Mouse (Mus musculus) layer of hippocampus, postnatal 25 days (tissue): ENCODE results near the gene Neu1. TPM values are rescaled to one million over a fixed set of nuclear protein-coding genes. Genes with fewer than 3 reads are reported as not detected.

Experiments used
- DNase-seq, 2 experiments: peaks; one replicate each; pipeline ENCODE4 v3.0.0; 2022; ENCODE audit warnings: mixed read lengths in 2 of 2, low spot score in 1 of 2; ENCODE audit errors: extremely low spot score in 1 of 2
- total RNA-seq, 2 experiments: library from RNA; stranded (reverse); gene quantifications; 2 replicates each; pipeline ENCODE4 v1.2.3; 2021

Gene Neu1
- 10 to 100 TPM; 37.2 to 37.4 TPM for total RNA-seq

- DNase-seq, result peak; percentile 90 to 95
Measured at GRCm38 (mm10) chr17:34931061-34931734, at the start of gene Neu1. Gene Neu1 (plus strand): TSS chr17:34931253.

- DNase-seq, result no peak
Measured at GRCm38 (mm10) chr17:34881683-34882310, 49.3 kb upstream of the Neu1 start, which contains the start of gene Gm20547. Gene Gm20547 (minus strand): TSS chr17:34882042.

DNA sequence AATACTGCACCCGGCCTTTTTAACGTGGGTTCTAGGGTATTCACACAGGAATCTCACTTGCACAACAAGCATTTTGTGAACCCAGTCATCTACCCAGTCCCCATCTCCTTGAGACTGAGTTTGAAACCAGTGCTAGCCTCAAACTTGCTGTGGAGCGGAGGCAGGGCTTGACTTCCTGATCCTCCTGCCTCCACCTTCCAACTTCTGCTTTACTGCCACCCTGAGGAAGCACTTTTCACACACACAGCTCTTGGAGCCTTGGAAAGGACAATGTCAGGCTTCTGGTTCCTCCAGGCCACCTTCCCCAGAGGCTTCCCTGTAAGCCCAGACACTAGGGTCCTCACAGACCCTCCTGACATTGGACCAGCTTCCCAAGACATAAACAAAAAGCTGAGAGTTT, 47.7 kb upstream of the Neu1 start:
- DNase-seq, result no peak

GRCm38 (mm10) chr17:34884704-34885103, 46.3 kb upstream of the Neu1 start:
- DNase-seq, result no peak

DNA sequence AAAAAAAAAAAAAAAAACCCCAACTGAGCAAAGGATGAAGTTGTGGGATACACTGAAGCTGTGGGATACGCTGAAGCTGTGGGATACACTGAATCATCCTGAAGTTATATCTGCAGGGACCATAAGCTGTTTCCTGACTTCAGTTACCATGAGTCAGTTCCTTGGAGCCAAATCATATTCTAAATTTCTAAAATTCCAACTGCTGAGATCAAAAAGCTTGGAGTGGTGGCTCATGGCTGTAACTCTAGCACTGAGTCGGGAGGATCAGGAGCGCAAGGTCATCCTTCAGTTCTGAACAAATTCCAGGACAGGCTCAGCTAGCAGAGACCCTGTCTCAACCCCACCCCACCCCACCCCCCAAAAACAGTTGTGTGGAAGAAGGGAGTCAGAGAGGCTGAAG, 45.4 kb upstream of the Neu1 start:
- DNase-seq, result no peak

- no peak for DNase-seq
Measured at GRCm38 (mm10) chr17:34887942-34888341, 43.1 kb upstream of the Neu1 start.

- no peak for DNase-seq
Measured at GRCm38 (mm10) chr17:34890074-34890743, 40.8 kb upstream of the Neu1 start.

GRCm38 (mm10) chr17:34891377-34891776, 39.7 kb upstream of the Neu1 start:
- DNase-seq, result no peak

- DNase-seq, result no peak
Measured at GRCm38 (mm10) chr17:34893072-34893824, 37.8 kb upstream of the Neu1 start.

- peak; percentile 87 to 90 for DNase-seq
Measured at GRCm38 (mm10) chr17:34894074-34894597, 36.9 kb upstream of the Neu1 start.

- DNase-seq, result peak in 1 of 2 experiments; percentile 39
Measured at GRCm38 (mm10) chr17:34894801-34895530, 36.1 kb upstream of the Neu1 start.

GRCm38 (mm10) chr17:34895724-34896123, 35.3 kb upstream of the Neu1 start:
- DNase-seq, result no peak

DNA sequence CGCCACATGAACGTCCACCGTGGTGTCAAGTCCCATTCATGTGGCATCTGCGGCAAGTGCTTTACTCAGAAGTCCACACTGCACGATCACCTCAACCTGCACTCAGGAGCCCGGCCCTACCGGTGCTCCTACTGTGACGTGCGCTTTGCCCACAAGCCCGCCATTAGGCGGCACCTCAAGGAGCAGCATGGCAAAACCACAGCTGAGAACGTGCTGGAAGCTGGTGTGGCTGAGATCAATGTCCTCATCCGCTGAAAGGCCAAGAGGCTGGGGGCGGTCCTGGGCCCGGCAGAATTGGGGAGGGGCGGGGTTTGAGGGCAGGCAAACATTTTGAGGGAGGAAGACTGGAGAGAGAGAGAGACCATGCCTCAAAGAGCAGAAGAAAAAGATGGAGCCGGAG, 34.7 kb upstream of the Neu1 start:
- DNase-seq, result no peak

DNA sequence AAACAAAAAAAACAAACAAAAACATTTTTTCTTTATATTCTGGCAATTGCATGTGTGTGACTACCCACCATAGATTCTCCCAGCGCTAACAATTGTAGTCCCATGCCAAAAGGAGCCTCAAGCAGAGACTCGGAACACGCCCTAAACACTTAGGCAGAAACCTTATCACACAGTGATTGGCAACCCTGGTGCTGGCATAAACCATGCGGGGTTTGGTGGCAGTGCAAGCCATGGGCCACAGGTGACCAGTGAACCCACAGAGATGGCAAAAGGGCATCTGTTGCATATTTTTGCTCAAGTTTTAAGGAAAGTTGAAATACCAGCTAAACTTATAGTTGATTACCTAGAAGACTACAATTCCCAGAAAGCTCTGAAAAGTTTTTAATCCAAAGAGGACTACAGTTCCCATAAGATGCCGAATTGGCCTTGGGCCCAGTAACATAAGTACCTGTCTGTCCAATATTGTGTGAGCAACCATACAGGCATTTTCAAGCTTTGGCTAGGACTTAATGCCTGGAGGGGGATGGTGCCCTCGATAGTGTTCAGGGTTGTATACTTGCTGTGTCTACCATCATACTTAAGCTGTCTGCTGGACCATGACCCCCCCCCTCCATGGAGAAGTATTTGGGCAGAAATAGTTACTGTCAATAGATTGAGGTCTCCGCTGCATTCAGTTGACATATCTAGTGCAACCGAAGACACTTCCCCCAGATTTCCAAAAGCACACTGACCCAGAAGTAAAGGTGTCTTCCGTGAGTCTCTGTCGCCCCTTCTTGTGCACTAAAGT, 33.5 kb upstream of the Neu1 start:
- DNase-seq, result peak in 1 of 2 experiments; percentile 31

GRCm38 (mm10) chr17:34898160-34898586, 32.9 kb upstream of the Neu1 start, which contains the start of the genes C2 and Ehmt2:
Gene C2 (minus strand): TSS chr17:34898265.
Gene Ehmt2 (plus strand): TSS chr17:34898469.
- DNase-seq, result peak; percentile 68 to 83

- DNase-seq, result no peak
Measured at GRCm38 (mm10) chr17:34898706-34899052, 32.4 kb upstream of the Neu1 start.

GRCm38 (mm10) chr17:34899053-34899889, 31.8 kb upstream of the Neu1 start:
- peak in 1 of 2 experiments; percentile 47 for DNase-seq

- no peak for DNase-seq
Measured at GRCm38 (mm10) chr17:34899890-34900243, 31.2 kb upstream of the Neu1 start.
